Mouse (Mus musculus) lung, adult 18-20 months (tissue): ENCODE measurements around the gene Ptprcap.

ENCODE experiments used
- DNase-seq, 2 experiments: peaks; one replicate each; pipeline ENCODE4 v3.0.0; 2022; ENCODE audit warnings: mixed read lengths in 2 of 2

The Ptprcap gene

DNA sequence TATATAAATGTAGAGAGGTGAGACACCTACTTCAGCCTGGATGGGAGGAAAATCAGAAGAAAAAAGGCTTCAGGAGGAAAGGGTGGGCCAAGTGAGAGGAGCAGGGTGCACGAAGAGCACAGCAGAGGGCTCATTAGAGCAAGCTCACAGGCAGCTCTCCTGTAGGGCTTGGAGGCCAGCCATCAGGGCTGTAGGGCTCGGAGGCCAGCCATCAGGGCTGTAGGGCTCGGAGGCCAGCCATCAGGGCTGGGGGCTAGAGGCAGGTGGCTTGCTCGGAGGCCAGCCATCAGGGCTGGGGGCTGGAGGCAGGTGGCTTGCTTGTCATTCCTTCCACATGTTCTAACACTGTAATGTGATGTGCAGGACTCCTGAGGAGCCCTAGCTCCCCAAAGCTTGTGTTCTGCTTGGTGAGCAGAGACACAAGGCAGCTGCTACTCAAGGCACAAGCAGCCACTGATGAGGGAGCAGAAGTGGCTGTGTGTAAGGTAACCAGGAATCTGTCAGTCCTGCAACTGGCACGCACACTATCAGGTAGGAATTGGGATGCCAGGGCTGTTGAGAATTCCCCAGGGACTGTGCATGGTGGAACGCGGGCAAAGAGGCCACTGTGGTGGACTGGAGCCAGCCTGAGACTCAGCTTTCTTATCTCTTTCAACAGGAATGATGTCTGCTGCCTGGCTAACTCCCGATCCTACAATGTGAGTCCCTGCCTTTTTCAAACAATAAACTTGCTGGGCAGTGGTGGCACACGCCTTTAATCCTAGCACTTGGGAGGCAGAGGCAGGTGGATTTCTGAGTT, 13.5 kb downstream of the Ptprcap start:
- no peak for DNase-seq

GRCm38 (mm10) chr19:4169378-4169784, 16.0 kb downstream of the Ptprcap start:
- DNase-seq, result peak; percentile 99

DNA sequence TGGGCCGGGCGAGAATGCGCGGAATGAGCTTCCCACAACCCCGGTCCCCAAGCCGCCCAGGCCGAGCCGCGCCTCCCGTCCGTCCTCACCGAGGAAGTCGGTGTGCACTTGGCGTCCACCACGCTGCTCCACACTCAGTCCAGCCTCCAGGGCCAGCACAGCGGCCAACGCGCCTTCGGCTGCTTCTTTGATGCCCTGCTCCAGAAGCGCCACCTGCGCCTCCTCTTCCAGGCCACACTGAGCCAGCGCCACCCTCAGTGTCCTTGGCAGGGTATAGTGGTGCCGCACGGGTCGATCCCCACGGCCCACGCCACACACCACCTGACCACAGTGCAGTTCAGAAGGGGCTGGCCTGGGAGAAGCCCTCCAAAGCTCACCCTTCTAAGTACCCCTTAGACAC, 16.4 kb downstream of the Ptprcap start:
- no peak for DNase-seq

GRCm38 (mm10) chr19:4170723-4171392, 17.5 kb downstream of the Ptprcap start:
- no peak for DNase-seq

- no peak for DNase-seq
Measured at GRCm38 (mm10) chr19:4171393-4172290, 18.2 kb downstream of the Ptprcap start.

- DNase-seq, result no peak
Measured at GRCm38 (mm10) chr19:4172925-4173324, 19.5 kb downstream of the Ptprcap start.

GRCm38 (mm10) chr19:4175368-4175947, 22.1 kb downstream of the Ptprcap start, which contains the start of gene Carns1:
Gene Carns1 (minus strand): TSS chr19:4175479.
- DNase-seq, result no peak

GRCm38 (mm10) chr19:4180411-4180810, 27.0 kb downstream of the Ptprcap start:
- no peak for DNase-seq

DNA sequence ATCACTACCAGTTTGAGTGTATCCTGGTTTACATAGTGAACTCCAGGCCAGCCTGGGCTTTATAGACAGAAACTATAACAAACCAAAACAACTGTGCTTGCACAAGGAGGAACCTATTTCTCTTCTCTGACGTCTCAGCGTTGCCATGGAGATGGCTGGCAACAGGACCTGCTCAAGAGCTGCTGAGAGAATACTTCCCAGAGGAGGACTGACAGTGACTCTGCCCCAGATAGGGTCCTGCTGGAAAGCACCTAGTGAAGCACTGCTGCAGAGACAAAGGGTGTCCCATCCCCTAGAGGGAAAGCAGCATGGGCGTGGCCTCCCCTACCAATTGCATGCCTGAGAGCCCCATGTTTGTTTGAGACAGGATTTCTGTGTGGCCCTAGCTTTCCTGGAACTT, 28.5 kb downstream of the Ptprcap start:
- DNase-seq, result peak; percentile 76 to 78

- DNase-seq, result no peak
Measured at GRCm38 (mm10) chr19:4183689-4184088, 30.3 kb downstream of the Ptprcap start.

DNA sequence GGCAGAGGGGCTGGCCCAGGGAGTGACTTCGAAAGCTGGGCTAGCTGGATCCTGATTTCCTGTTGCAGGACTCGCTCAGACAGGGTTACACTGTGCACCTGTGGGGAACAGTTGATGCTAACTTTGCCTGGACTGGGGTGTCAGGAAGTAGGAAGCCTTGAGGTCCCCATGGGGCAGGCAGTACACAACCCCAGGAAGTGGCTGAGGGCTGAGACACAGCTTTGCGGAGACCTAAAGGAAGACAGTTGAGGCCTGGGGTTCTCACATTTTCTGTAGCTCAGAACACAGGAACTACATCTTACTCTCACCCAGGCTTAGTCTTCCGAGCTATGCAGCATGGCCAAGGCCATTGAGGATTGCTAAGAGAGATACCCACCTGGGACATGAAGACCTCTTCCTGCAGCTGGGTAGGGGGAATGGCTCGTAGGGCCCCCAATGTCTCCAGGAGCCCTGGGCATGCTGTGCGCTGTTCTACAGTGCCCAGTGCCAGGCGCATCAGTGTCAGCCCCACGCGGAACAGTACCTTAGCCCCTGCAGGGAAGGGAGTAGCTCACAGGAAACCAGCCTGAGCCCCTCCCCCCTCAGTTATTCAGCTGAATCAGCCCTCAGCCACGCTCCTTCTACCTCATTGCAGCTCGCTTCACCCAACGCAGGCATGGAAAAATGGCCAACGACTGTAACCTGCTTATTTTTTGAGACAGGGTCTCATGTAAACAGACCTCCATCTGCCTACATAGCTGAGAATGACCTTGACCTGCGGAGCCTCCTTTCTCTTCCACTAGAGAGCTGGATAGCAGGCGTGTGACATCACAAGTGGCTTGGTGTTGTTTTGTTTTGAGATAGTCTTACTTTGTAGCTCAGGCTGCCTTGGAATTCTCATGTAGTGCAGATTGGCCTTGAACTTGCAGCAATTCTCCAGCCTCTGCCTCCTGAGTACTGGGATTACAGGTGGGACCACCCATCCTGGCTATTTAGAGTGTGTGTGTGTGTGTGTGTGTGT, 31.9 kb downstream of the Ptprcap start:
- no peak for DNase-seq

DNA sequence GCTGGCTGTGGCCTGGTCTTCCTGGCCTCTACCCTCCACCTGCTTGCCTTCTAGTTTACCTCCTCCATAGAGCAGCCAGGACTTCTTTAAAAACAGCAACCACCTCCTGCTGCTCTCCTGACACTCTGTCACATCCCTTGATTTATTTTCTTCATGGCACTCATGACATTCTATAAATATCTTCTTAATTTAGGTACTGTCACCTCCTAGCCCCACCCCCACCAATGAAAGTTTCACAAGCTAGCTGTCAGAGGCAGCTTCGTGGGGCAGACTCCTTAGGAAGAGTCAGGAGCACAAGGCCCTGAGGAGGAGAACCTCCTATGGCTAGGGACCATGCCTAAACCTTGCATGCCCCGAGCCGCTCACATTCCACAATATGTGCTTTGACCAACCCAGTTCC, 33.9 kb downstream of the Ptprcap start:
- DNase-seq, result no peak

DNA sequence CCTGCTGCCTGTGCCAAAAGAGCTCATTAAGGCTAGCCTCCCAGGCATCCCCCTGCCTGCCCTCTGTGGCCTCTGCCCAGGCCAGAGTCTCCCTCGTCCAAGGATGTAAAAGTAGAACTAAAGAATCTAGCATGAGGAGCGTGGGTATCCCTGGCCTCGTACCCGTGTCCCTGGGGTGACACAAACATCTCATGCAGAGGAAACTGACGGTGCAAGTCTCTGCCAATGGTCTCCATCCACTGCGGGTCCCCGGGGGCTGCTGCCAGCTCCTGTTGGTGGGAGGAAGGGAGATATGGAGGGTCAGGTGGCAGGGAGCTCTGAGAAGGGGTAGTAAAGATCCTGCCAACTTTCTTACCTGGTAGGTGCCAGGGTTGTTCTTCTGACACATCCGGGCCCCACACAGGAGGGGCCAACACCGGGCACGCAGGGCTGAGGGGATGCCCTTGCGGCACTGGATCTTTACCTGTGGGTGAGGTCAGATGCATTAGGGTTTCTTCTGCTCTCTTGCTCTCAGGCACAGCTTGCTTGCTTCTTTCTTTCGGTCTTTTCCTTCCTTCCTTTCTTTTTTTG, 35.7 kb downstream of the Ptprcap start:
- DNase-seq, result no peak

DNA sequence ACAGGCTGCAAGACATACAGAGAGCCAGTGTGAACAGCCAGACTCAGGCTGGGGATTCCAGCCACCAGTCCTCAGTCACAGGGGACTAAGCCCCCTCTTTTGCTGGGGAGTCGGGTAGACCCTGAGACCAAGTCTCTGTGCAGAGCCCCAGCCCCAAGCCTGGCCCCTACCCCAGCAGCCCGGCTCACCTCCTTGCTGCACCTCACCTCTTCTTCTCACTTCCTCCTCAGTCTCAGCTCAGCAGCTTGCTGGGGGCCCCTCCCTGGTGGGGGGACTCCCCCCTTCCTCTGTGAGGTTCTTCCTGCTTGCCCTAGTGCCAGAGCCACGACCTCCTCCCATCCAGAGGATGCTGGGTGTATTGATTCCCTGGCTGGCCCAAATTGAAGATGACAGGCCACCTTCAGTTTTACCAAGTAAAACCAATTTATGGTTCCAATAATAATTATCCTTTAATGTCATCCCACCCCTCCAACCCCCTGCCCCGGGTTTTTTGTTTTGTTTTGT, 37.5 kb downstream of the Ptprcap start, which contains the start of gene Tbc1d10c:
TSS of gene Tbc1d10c (minus strand) at position 454 of the 504 bp plus-strand sequence.
- peak; percentile 66 for DNase-seq

- peak; percentile 94 to 96 for DNase-seq
Measured at GRCm38 (mm10) chr19:4191528-4192250, 38.3 kb downstream of the Ptprcap start, which contains the start of gene Ppp1ca. Gene Ppp1ca (plus strand): TSS chr19:4192065.

DNA sequence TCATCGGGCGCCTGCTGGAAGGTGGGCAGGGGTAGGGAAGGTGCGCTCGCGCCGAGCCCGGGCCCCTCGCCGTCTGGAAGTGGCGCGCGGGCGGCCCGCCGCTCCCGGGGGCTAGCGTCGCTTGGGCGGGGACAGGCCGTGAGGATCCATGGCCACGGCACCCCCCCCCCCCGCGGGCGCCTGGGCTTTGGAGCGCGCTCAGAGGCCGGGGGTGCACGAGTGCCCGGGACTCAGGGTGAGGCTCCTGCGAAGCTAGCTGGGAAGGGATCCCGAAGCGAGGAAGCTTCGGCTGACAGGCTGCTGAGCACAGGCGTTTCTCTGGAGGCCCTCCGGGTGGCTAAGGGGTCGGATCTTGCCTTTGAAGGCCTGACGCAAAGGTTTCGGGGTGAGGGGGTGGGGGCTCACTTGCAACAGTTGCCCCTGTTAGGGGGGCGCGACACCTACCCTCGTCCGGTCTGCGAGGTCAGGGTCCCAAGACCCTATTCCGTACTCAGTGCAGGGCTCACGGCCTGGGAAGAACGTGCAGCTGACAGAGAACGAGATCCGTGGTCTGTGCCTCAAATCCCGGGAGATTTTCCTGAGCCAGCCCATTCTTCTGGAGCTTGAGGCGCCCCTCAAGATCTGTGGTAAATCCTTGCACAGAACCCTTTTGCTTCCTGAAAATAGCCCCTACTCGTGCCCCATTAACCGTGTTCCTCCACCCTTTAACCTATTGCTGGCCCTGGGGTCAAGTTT, 39.0 kb downstream of the Ptprcap start:
- DNase-seq, result no peak

DNA sequence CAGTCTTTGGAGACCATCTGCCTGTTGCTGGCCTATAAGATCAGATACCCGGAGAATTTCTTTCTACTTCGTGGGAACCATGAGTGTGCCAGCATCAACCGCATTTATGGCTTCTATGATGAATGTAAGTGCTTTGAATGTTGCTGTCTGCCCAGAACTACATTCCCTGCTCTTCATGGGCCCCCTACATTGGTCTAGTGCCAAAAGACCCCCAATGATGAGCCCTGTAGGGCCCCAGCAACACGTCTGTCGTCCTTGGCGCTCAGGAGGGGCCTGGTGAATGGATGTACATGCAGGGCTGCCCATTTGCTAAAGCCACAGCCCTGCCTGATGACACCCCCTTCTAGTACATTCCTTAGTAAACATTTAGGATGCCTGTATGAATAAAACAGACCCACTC, 39.7 kb downstream of the Ptprcap start:
- DNase-seq, result no peak

DNA sequence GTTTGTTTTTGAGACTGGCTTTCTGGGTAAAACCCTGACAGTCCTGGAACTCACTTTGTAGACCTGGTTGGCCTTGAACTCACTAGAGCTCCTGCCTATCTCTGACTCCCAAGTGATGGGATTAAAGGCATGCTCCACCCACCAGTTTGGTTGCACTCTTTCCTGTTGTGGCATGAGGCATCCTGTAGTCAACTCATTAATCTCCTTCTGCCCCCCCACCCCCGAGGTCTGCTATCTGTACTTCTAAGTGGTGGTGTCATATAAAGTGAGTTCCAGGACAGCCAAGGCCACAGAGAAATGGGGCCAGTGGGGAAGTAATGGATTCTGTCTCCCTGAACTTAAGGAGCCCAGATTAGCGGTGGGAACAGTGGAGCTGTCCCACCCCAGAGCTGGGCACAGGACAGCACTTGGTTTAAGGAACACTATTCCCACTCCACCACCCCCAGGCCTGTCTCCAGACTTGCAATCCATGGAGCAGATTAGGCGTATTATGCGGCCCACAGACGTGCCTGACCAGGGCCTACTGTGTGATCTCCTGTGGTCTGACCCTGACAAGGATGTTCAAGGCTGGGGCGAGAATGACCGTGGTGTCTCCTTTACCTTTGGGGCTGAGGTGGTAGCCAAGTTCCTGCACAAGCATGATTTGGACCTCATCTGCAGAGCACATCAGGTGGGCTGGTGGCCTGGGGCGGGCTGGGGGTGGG, 40.8 kb downstream of the Ptprcap start:
- DNase-seq, result no peak
